Mouse (Mus musculus) MEL-GATA-1-ER (cell line): ENCODE data around the gene Eif5.
"Not testable (repeated sequence)": the region's sequence is repeated elsewhere in the genome, so short reads cannot be mapped to it uniquely, and the experiment has no call there.

ENCODE experiments used
- DNase-seq: peaks from one replicate; pipeline ENCODE4 v3.0.0-alpha.2; 2012; ENCODE audit warnings: low read depth; ENCODE audit errors: extremely low read depth

Gene Eif5

GRCm38 (mm10) chr12:111537796-111538291, at the start of gene Eif5:
TSS of gene Eif5 (plus strand) at chr12:111538016.
- peak; percentile 92 for DNase-seq

GRCm38 (mm10) chr12:111489261-111489865, 48.5 kb upstream of the Eif5 start:
- DNase-seq = no peak

- DNase-seq = no peak
Observed at GRCm38 (mm10) chr12:111494931-111495330, 42.9 kb upstream of the Eif5 start.

DNA sequence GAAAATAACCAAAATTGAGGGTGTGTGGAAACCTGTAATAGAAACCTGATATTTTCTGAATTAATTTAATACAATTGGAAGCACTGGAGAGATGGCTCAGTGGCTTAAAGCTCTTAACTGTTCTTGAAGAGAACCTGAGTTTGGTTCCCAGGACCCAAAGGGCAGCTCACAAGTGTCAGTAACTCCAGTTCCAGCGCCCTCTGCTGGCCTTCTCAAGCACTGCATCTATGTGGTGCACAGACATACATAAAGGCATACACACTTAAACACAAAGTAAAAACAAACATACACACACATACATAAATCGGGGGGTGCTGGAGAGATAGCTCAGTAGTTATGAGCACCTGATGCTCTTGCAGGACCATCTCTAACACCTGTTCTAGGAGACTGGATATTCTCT, 40.7 kb upstream of the Eif5 start:
- DNase-seq = peak; percentile 30

GRCm38 (mm10) chr12:111499617-111500016, 38.2 kb upstream of the Eif5 start:
- no peak for DNase-seq

DNA sequence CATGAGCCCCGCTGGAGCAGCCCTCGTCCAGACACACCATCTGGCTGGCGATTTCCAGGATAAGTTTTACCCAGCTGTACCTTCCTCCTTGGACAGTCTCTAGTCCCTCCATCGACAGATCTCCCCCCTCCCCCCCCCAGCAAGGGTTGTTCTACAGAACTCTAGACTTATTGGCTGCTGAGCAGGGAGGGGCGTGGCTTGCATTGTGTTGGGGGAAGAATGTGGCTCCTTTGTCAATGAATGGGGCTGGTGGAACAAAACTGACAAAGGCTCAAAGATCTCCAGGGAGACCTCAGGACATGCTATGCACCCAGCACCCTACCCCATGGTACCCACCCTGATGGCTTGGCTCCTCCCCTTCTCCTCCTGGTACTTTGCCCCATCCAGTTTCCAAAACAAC, 37.1 kb upstream of the Eif5 start:
- no peak for DNase-seq

GRCm38 (mm10) chr12:111503063-111503567, 34.7 kb upstream of the Eif5 start:
- no peak for DNase-seq

DNA sequence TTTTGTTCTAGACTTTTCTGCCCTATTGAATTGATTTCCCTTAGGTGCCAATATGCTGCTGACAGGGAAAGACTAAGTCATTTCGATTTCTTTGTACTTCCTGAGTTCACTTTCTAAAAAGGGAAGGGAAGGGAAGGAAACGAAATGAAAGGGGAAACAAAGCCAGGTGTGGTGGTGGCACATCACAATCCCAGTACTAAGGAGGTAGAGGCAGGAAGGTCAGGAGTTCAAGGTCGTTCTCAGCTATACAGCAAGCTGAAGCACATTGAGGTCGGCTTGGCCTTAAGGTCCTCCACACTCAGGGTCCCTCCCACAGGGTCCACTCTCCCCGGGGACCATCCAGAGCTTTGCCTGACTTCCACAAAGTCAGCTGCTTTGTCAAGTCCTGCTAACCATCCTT, 34.2 kb upstream of the Eif5 start:
- no peak for DNase-seq

DNA sequence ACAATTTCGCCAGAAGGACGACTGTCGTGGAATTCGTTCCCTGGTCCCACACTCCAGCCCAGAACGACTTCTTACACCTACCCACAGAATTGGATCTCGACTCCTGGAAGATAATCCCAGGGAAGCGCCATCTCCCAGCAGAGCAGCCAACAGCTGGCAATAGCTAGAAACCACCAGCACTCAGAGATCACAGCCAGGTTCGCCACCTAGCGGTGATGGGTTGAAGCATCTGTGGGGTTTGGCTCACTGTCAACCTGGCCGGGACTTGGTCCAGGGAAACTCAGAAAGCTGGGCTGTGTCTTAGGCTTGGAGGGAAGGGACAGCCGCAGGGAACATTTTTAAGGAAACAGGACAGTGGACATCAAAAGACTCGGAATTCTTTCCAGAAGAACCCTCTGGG, 32.9 kb upstream of the Eif5 start:
- DNase-seq = peak; percentile 47

GRCm38 (mm10) chr12:111507001-111507400, 30.8 kb upstream of the Eif5 start:
- DNase-seq = no peak

DNA sequence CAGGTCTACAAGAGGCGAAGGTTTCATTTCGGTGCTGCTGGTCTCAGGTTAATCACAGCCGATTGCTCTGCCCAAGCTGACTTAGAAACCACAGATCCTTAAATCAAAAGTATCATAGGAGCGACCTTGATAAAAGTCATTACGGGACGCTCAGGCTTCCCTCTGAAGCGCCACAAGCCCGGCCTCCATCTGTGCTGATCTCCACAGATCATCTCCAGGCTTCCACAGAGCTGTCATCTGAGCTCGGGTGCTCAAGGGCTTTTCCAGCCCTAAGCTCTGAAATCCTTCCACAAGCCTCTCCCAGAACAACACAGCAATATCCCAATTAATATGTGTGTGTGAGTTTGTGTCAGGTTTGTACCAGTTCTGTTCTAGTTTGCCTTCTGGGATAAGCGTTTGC, 29.9 kb upstream of the Eif5 start:
- no peak for DNase-seq

DNA sequence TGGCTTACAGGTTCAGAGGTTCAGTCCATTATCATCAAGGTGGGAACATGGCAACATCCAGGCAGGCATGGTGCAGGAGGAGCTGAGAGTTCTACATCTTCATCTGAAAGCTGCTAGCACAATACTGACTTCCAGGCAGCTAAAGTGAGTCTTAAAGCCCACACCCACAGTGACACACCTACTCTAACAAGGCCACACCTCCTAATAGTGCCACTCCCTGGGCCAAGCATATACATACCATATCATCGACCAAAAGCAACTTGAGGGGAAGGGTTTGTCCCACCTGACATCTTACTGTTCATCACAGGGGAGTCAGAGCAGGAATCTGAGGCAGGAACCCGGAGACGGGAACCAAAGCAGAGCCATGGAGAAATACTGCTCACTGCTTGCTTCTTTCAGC, 29.4 kb upstream of the Eif5 start:
- DNase-seq = not testable (repeated sequence)

DNA sequence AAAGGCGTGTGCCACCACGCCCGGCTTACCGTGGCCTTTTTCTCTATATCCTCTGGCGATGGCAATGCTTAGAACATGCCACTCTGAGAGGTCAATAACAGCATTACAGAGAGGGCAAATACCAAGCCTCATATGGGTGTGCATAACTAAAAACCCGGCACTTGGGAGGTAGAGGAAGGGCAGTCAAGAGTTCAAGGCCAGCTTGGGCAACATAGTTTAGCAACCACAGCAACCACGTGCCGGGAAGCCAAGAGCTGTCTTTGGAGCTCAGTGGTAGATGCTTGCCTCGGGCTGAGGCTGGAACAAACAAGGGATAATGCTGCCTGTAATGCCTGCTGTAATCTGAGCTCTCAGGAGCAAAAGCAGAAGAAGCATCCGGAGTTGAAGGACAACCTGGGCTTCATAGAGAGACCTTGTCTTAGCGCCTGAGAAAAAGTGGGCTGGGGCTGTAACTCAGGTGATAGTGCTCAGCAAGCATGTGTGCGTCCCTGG, 25.2 kb upstream of the Eif5 start:
- DNase-seq = no peak

DNA sequence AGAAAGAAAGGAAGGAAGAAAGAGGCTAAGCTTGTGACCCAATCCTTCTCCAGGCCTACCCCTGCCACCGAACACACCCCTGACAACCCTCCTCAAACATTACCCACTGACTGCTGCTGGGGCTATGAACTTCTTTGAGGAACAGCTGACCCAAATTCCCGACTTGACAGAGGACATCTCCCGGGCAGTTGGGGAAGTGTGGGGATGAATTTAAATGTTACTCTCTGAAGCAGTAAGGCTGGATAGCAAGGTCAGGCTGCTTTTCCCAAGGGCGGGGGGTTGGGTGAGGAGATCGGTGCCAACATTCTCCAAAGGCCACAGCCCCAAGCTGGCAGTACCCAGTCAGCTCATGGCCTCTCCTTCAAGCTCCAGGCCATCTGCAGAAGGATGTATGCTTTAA, 24.1 kb upstream of the Eif5 start:
- DNase-seq = no peak

- DNase-seq = no peak
Observed at GRCm38 (mm10) chr12:111514231-111514792, 23.5 kb upstream of the Eif5 start.

DNA sequence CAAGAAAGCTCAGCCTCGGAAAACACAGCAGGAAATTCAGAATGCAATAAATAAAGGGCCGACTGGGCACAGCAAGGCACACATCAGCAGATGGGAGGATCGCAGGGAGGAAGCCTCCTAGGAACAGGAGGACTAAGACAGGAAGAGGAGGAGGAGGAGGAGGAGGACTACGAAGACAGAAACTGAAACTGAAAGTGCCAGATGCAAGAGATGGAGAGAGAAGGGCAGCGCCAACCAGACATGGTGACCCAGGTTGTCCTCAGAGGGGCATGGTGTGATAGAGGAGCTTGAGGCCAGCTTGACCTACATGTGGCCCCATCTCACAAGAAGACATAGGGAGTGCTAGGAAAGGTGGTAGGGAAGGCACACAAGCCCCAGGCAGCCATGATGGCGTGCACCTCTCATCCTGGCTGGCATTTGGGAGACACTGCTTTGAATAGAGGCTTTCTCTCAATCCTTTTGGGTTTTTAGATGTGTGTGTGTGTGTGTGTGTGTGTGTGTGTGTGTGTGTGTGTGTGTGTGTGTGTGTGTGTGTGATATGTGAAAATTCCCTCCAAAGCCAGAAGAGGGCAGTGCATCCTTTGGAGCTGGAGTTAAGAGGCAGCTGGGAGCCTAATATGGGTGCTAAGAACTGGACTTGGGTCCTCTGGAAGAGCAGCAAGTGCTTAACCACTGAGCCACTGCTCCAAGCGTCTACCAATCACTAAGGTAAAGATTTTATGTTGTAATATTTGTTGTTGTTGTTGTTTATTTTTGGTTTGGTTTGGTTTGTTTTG, 22.8 kb upstream of the Eif5 start:
- no peak for DNase-seq

DNA sequence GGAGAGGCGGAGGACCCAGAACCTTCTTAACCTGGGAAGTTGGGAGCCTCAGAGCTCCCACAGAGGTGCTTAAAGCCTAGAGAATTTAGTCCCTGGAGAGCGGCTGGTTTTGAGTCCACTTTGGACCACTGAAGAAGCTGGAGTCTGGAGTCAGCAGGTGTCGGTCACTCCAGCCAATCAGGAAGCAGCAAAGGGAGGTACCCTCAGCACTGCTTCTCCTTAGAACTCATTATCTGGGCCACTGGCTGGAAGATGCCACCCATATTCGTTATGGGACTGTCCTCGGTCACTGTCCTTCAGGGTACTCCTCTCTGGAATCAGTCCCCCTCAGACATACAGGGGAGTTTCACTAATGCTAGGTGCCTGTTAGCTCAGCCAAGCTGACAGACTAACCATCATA, 21.9 kb upstream of the Eif5 start:
- no peak for DNase-seq

- DNase-seq = peak; percentile 85
Observed at GRCm38 (mm10) chr12:111516826-111517225, 21.0 kb upstream of the Eif5 start.

GRCm38 (mm10) chr12:111517901-111518300, 19.9 kb upstream of the Eif5 start:
- peak; percentile 79 for DNase-seq

GRCm38 (mm10) chr12:111518391-111518790, 19.4 kb upstream of the Eif5 start:
- DNase-seq = no peak

DNA sequence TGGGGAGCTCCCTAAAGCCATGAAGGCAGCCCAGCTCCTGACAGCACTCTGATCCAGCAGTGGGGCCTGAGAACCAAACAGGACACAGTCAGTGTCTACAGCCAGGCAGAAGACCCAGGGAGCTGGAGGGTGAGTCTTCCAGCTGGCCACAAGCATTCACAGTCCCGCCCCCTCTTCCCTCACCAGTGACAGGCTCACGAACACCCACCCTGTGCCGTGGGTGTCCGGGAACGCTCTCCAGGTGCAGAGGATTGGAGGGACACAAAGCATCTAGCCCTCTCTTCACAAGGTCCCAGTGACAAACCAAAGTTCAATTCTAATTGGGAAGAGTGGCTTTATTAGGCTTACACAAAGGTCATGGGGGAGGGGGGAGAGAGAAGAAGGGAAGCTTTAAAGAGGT, 18.0 kb upstream of the Eif5 start:
- DNase-seq = no peak

DNA sequence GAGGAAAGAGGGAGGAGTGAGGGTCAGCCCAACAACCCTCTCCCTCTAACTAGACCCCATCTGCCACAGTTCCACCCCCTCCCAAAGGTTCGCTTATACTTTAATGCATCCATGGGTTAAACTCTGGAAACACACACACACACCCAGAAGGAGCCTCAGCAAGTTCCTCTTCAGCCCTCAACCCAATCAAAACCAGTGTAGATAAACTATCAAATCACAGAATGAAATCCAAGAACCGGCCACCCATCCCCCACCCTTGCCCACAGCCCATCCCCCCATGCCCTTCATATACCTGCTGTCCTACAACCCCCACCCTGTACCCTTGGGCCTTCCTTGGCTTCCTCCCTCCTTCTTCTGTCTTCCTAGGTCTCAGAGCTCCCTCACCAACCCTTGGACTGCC, 16.8 kb upstream of the Eif5 start:
- no peak for DNase-seq
